Mouse (Mus musculus) brain, embryonic 14.5 days (tissue): ENCODE measurements around the gene Cit.

ENCODE experiments used
- CTCF ChIP-seq: fragments of 200-500 bp; IDR thresholded peaks from 2 replicates; pipeline ENCODE4 v1.5.1; 2012; ENCODE audit warnings: inconsistent platforms, mild to moderate bottlenecking, moderate library complexity, borderline replicate concordance; ENCODE audit not compliant: insufficient read depth, insufficient read length; ENCODE audit errors: extremely low read depth
- POLR2A ChIP-seq: fragments of 200-500 bp; IDR thresholded peaks from 2 replicates; pipeline ENCODE4 v1.6.1; 2012; ENCODE audit warnings: mild to moderate bottlenecking, inconsistent platforms, borderline replicate concordance; ENCODE audit not compliant: poor library complexity, insufficient read depth, insufficient read length, severe bottlenecking; ENCODE audit errors: extremely low read depth

DNA sequence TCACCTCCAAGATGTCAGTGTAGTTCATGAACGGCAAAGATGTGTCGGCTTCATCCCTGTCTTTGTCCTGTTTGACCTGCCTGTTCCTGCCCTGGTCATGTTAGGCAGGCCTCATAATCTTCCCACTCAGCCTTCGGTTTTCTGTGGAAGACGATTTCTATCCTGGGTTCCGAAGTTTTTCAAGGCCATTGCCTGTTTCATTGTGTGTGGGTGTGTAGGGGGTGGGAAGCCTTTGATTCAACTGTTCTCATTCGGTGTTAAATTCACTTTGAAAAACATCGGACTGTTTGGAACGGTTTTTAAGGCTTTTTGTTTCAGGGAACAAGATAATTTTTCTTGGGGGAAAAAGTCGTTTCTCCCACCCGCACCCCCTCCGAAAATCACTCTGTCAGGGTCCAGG, 87.2 kb downstream of the Cit start:
- TF ChIP-seq POLR2A (no peak), CTCF (no peak)
